17 mouse cellular contexts compared by ENCODE assay signal in genomic region chr3:63315211-63315760, GRCm38 (mm10).
DNase-seq lines count a peak whose midpoint lies in the region.
"Had no signal": no experiment of that assay in that cellular context is flagged by ENCODE, and none has a peak within 500 bp of the region (broad histone marks: within the 10 kb centered on the region; RNA-seq: fewer than 3 reads in every experiment).

No protein-coding gene starts in this region.

- DNase-seq in adrenal gland, postnatal 10 days = peak; percentile 58
- no peak for DNase-seq in adrenal gland, postnatal 4 days (ENCODE audit: low spot score in 2 of 2)
- DNase-seq in heart, adult 11 months = peak; percentile 76
- no peak for DNase-seq in heart, postnatal 36 days
- DNase-seq in 3T3-L1 (ENCODE audit: low read depth, low spot score) (peak; percentile 46), MN1 (ENCODE audit: low spot score) (no peak)
- peak; percentile 25 for DNase-seq in embryo, embryonic 11 days
- DNase-seq in spleen, postnatal 10 days (ENCODE audit: low spot score in 2 of 2) = no peak
- DNase-seq: cerebellum, adult 8-10 months; cerebellum, postnatal 36 days; gastrocnemius, postnatal 10 days; heart, postnatal 14 days; liver, embryonic 13.5 days; lung, adult 2 months; lung, postnatal 14 days; right cerebral cortex, postnatal 14 days; thymus, postnatal 25 days had no signal

- intact Hi-C loops in heart, postnatal 36 days (cut with DNase I) = no loop called here

Comparison
In these comparisons a context has a peak if more than half of its experiments do, and no peak if none do; other contexts are left out.
1. DNase-seq: peak in adrenal gland, postnatal 10 days (single experiment), heart, adult 11 months (single experiment), 3T3-L1 (single experiment) and embryo, embryonic 11 days (single experiment); none in adrenal gland, postnatal 4 days (0 of 2), heart, postnatal 36 days (0 of 2), MN1 (single experiment) and spleen, postnatal 10 days (0 of 2).